Mouse (Mus musculus): ENCODE data around the gene Foxn3. TPM values are rescaled to one million over a fixed set of nuclear protein-coding genes. Genes with fewer than 3 reads are reported as not detected.

The Foxn3 gene
- polyA plus RNA-seq, 1 experiment from 2014 or later, result 95.8 TPM

DNA sequence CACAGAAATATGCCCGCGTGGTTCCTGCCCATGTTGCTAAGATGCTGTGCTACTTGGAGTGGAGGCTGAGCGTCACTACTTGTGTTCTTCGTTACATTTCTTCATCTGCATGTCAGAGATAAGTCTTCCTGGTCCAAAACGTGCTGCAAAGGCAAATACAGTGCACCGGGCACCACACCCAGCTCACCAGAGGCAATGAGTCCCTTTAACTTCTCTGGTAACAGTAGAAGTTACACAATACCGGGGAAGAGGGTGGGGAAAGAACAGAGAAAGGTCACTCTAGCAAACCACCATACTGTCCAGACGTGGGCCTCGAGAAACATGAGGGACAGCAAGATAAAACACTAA, 213.8 kb downstream of the Foxn3 start:
- no peak overlapping the region for H3K4me2 ChIP-seq (ENCODE audit: low read depth, low read length)
- 87% methylated on average over 9 of the region's 9 CpGs for WGBS
- H3K27me3 ChIP-seq (ENCODE audit: control insufficient read depth, insufficient read depth, low read length), result no peaks in the 10 kb centered on the region
- no peak overlapping the region for H3K9ac ChIP-seq (replicated peaks; ENCODE audit: low read depth, low read length)
- H3K4me1 ChIP-seq (ENCODE audit: control insufficient read depth, insufficient read depth, low read length), result peaks cover 26% of the 10 kb centered on the region
- no peak for ATAC-seq (ENCODE audit: low read depth)
- no peak overlapping the region for H3K4me3 ChIP-seq (ENCODE audit: low read depth, low read length)
- H3K9me3 ChIP-seq (ENCODE audit: control insufficient read depth, low read length), result no peaks in the 10 kb centered on the region
- no peaks in the 10 kb centered on the region for H3K36me3 ChIP-seq (ENCODE audit: control insufficient read depth, insufficient read depth, low read length)
- no peak overlapping the region for H3K27ac ChIP-seq (ENCODE audit: low read depth, low read length)

- Histone ChIP-seq H3K4me1 (ENCODE audit: control insufficient read depth, insufficient read depth, low read length) (peaks cover 26% of the 10 kb centered on the region), H3K27me3 (ENCODE audit: control insufficient read depth, insufficient read depth, low read length) (no peaks in the 10 kb centered on the region), H3K36me3 (ENCODE audit: control insufficient read depth, insufficient read depth, low read length) (no peaks in the 10 kb centered on the region), H3K4me2 (ENCODE audit: low read depth, low read length) (no peak overlapping the region), H3K9me3 (ENCODE audit: control insufficient read depth, low read length) (no peaks in the 10 kb centered on the region), H3K4me3 (ENCODE audit: low read depth, low read length) (no peak overlapping the region), H3K27ac (ENCODE audit: low read depth, low read length) (no peak overlapping the region), H3K9ac (replicated peaks; ENCODE audit: low read depth, low read length) (no peak overlapping the region)
- no peak for ATAC-seq (ENCODE audit: low read depth)
- 58% methylated on average over 10 of the region's 10 CpGs for whole genome bisulfite sequencing
Measured at GRCm38 (mm10) chr12:99348940-99349649, 214.3 kb downstream of the Foxn3 start.

- Histone ChIP-seq H3K4me3 (ENCODE audit: low read depth, low read length) (no peak overlapping the region), H3K27ac (ENCODE audit: low read depth, low read length) (no peak overlapping the region), H3K9ac (replicated peaks; ENCODE audit: low read depth, low read length) (no peak overlapping the region), H3K4me1 (ENCODE audit: control insufficient read depth, insufficient read depth, low read length) (peaks cover 26% of the 10 kb centered on the region), H3K9me3 (ENCODE audit: control insufficient read depth, low read length) (no peaks in the 10 kb centered on the region), H3K36me3 (ENCODE audit: control insufficient read depth, insufficient read depth, low read length) (no peaks in the 10 kb centered on the region), H3K4me2 (ENCODE audit: low read depth, low read length) (no peak overlapping the region), H3K27me3 (ENCODE audit: control insufficient read depth, insufficient read depth, low read length) (no peaks in the 10 kb centered on the region)
- whole genome bisulfite sequencing, result 35% methylated on average over 3 of the region's 3 CpGs
- no peak for ATAC-seq (ENCODE audit: low read depth)
Measured at GRCm38 (mm10) chr12:99347512-99347911, 215.9 kb downstream of the Foxn3 start.

DNA sequence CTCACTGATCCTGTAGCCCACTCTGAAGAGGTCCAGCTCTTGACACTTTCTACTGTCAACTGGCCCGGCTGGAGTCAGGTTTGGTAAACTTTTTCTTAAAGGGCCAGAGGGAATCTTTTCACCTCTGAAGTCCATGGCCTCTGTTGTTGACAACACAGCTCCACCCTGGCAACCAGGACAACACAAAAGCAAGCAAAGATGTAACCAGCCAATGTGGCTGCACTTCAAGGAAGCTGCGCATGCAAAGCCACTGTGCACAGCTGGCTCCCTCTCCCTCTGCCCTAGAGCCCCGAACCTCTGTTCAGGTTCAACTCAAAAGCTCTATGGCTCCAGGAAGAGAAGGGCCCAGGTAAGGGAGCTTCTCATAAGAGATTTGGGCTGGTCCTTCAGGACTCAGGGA, 216.4 kb downstream of the Foxn3 start:
- no peaks in the 10 kb centered on the region for H3K36me3 ChIP-seq (ENCODE audit: control insufficient read depth, insufficient read depth, low read length)
- H3K27me3 ChIP-seq (ENCODE audit: control insufficient read depth, insufficient read depth, low read length), result no peaks in the 10 kb centered on the region
- no peak overlapping the region for H3K9ac ChIP-seq (replicated peaks; ENCODE audit: low read depth, low read length)
- ATAC-seq (ENCODE audit: low read depth), result no peak
- no peak overlapping the region for H3K4me3 ChIP-seq (ENCODE audit: low read depth, low read length)
- H3K4me1 ChIP-seq (ENCODE audit: control insufficient read depth, insufficient read depth, low read length), result peaks cover 26% of the 10 kb centered on the region
- no peak overlapping the region for H3K27ac ChIP-seq (ENCODE audit: low read depth, low read length)
- H3K4me2 ChIP-seq (ENCODE audit: low read depth, low read length), result no peak overlapping the region
- no peaks in the 10 kb centered on the region for H3K9me3 ChIP-seq (ENCODE audit: control insufficient read depth, low read length)
- 66% methylated on average over 3 of the region's 3 CpGs for WGBS

- H3K4me1 ChIP-seq (ENCODE audit: control insufficient read depth, insufficient read depth, low read length), result peaks cover 30% of the 10 kb centered on the region
- no peaks in the 10 kb centered on the region for H3K9me3 ChIP-seq (ENCODE audit: control insufficient read depth, low read length)
- H3K4me3 ChIP-seq (ENCODE audit: low read depth, low read length), result no peak overlapping the region
- no peak overlapping the region for H3K9ac ChIP-seq (replicated peaks; ENCODE audit: low read depth, low read length)
- H3K4me2 ChIP-seq (ENCODE audit: low read depth, low read length), result no peak overlapping the region
- no peaks in the 10 kb centered on the region for H3K36me3 ChIP-seq (ENCODE audit: control insufficient read depth, insufficient read depth, low read length)
- 78% methylated on average over 4 of the region's 4 CpGs for WGBS
- H3K27ac ChIP-seq (ENCODE audit: low read depth, low read length), result no peak overlapping the region
- ATAC-seq (ENCODE audit: low read depth), result no peak
- H3K27me3 ChIP-seq (ENCODE audit: control insufficient read depth, insufficient read depth, low read length), result no peaks in the 10 kb centered on the region
Measured at GRCm38 (mm10) chr12:99345323-99345722, 218.1 kb downstream of the Foxn3 start.

- Histone ChIP-seq H3K4me1 (ENCODE audit: control insufficient read depth, insufficient read depth, low read length) (peaks cover 35% of the 10 kb centered on the region), H3K27me3 (ENCODE audit: control insufficient read depth, insufficient read depth, low read length) (no peaks in the 10 kb centered on the region)
- ATAC-seq (ENCODE audit: low read depth), result no peak
Measured at GRCm38 (mm10) chr12:99343378-99343777, 220.0 kb downstream of the Foxn3 start.

DNA sequence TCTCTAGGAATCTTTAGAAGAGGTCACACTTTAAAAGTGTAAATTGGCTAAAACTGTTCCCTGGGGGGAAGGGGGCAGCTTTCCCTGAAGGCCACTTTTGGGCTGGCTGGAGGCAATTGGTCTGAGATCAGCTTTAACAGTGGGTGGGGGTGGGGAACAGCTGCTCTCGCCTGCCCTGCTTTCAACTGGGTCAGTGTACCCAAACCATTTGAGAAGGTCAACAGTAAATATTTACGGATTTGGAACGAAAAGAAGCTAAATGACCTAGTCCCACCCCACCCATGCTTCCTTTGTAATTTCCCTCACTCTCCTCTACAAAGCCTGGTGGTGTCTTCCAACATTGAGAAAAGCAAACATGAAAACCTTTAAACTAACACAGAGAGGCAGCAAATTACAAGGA, 221.2 kb downstream of the Foxn3 start:
- Histone ChIP-seq H3K9ac (replicated peaks; ENCODE audit: low read depth, low read length) (no peak overlapping the region), H3K9me3 (ENCODE audit: control insufficient read depth, low read length) (no peaks in the 10 kb centered on the region), H3K36me3 (ENCODE audit: control insufficient read depth, insufficient read depth, low read length) (no peaks in the 10 kb centered on the region), H3K4me3 (ENCODE audit: low read depth, low read length) (no peak overlapping the region), H3K4me1 (ENCODE audit: control insufficient read depth, insufficient read depth, low read length) (peaks cover 33% of the 10 kb centered on the region), H3K27ac (ENCODE audit: low read depth, low read length) (no peak overlapping the region), H3K4me2 (ENCODE audit: low read depth, low read length) (no peak overlapping the region), H3K27me3 (ENCODE audit: control insufficient read depth, insufficient read depth, low read length) (no peaks in the 10 kb centered on the region)
- 13% methylated on average over 3 of the region's 3 CpGs for WGBS
- no peak for ATAC-seq (ENCODE audit: low read depth)

More at GRCm38 (mm10) chr12:99343378-99343777, 220.0 kb downstream of the Foxn3 start:
- Histone ChIP-seq H3K36me3 (ENCODE audit: control insufficient read depth, insufficient read depth, low read length) (no peaks in the 10 kb centered on the region), H3K4me3 (ENCODE audit: low read depth, low read length) (no peak overlapping the region), H3K27ac (ENCODE audit: low read depth, low read length) (no peak overlapping the region), H3K4me2 (ENCODE audit: low read depth, low read length) (no peak overlapping the region), H3K9ac (replicated peaks; ENCODE audit: low read depth, low read length) (no peak overlapping the region), H3K9me3 (ENCODE audit: control insufficient read depth, low read length) (no peaks in the 10 kb centered on the region)
- 90% methylated on average over 2 of the region's 2 CpGs for WGBS

DNA sequence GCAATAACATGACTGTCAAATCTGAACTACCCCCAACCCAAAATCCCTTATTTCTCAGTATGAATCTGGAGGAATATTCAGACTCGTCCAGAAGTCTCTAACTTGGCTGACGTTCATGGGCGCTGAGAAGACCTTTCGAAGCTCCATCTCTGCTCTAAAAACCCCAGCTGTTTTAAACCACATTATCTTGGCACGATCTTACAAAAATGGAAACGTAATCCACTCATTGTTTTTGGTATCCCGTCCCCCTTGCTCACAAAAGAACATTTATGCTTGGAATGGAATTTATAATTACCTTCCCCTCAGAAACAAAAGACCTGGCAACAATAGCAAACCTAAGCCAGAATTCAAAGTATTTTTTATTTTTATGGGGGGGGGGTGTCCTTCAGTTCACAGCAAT, 221.6 kb downstream of the Foxn3 start:
- H3K4me2 ChIP-seq (ENCODE audit: low read depth, low read length), result no peak overlapping the region
- WGBS, result 35% methylated on average over 7 of the region's 7 CpGs
- ATAC-seq (ENCODE audit: low read depth), result no peak
- peaks cover 34% of the 10 kb centered on the region for H3K4me1 ChIP-seq (ENCODE audit: control insufficient read depth, insufficient read depth, low read length)
- H3K9ac ChIP-seq (replicated peaks; ENCODE audit: low read depth, low read length), result no peak overlapping the region
- H3K27ac ChIP-seq (ENCODE audit: low read depth, low read length), result no peak overlapping the region
- no peak overlapping the region for H3K4me3 ChIP-seq (ENCODE audit: low read depth, low read length)
- H3K27me3 ChIP-seq (ENCODE audit: control insufficient read depth, insufficient read depth, low read length), result no peaks in the 10 kb centered on the region
- H3K36me3 ChIP-seq (ENCODE audit: control insufficient read depth, insufficient read depth, low read length), result no peaks in the 10 kb centered on the region
- no peaks in the 10 kb centered on the region for H3K9me3 ChIP-seq (ENCODE audit: control insufficient read depth, low read length)

DNA sequence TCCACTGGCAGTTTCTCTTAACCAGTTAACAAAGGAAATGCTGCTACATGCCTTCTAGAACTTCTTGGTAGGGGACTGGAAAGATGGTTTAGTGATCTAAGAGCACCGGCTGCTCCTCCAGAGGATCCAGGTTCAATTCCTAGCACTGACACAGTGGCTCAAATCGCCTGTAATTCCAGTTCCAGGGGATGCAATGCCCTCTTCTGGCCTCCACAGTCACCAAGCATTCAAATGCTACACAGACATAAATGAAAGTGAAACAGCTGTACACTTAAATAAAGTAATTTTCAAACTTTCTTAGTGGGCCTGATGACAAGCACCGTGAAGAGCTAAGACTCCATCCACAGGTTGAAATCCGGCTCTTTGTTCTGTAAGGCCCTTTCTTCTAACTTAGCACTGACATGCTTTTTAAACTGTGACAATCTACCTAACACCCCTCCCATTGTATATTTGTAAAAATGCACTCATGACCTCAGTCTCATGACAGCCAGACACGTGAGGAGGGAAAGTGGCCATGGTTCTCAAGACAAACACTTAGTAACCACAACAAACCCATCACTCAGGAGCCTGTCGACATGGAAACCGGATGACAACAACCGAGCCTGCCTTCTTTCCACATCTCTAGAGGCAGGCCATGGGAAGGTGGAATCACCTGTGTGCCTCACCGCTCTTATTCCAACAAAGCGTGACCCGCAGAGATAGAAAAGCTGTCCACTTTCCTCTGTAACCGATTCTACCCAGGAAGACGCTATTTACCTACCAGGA, 222.8 kb downstream of the Foxn3 start:
- H3K9ac ChIP-seq (replicated peaks; ENCODE audit: low read depth, low read length), result no peak overlapping the region
- no peaks in the 10 kb centered on the region for H3K9me3 ChIP-seq (ENCODE audit: control insufficient read depth, low read length)
- no peaks in the 10 kb centered on the region for H3K36me3 ChIP-seq (ENCODE audit: control insufficient read depth, insufficient read depth, low read length)
- H3K27ac ChIP-seq (ENCODE audit: low read depth, low read length), result peak overlapping the region; percentile 88
- H3K27me3 ChIP-seq (ENCODE audit: control insufficient read depth, insufficient read depth, low read length), result no peaks in the 10 kb centered on the region
- peaks cover 45% of the 10 kb centered on the region for H3K4me1 ChIP-seq (ENCODE audit: control insufficient read depth, insufficient read depth, low read length)
- WGBS, result 58% methylated on average over 13 of the region's 13 CpGs
- peak overlapping the region; percentile 21; the same call in 1 of the 2 replicates for H3K4me2 ChIP-seq (ENCODE audit: low read depth, low read length)
- no peak for ATAC-seq (ENCODE audit: low read depth)
- H3K4me3 ChIP-seq (ENCODE audit: low read depth, low read length), result no peak overlapping the region
